Mouse (Mus musculus) layer of hippocampus, adult 6 months (tissue): ENCODE measurements around the gene Gm21488. TPM values are rescaled to one million over a fixed set of nuclear protein-coding genes. Genes with fewer than 3 reads are reported as not detected.

Source experiments
- long read RNA-seq, 2 experiments: library from polyadenylated mRNA; unstranded; transcript quantifications; one replicate each; pipeline ENCODE4 v2.0.0; 2019 to 2020
- polyA plus RNA-seq: library from polyadenylated mRNA; unstranded; fragments of <200 nt; fragmentation: Nextera tagmentation; gene quantifications from 2 replicates; pipeline ENCODE4 v1.2.3, GENCODE M21; 2021

Gene Gm21488
- not detected in 2 replicates for polyA plus RNA-seq
- long read RNA-seq, experiment 1 = 0 reads
- long read RNA-seq, experiment 2 = 0 reads

GRCm38 (mm10) chrY:27521820-27522219 is at the start of gene Gm21488:
Gm21488 (minus strand) TSS chrY:27521920.

